Mouse (Mus musculus) left cerebral cortex, adult 2 months (tissue): ENCODE measurements around the gene Scrn2. TPM values are rescaled to one million over a fixed set of nuclear protein-coding genes. Genes with fewer than 3 reads are reported as not detected.

ENCODE experiments used
- DNase-seq, 2 experiments: peaks; one replicate each; pipeline ENCODE4 v3.0.0; 2021 to 2022; ENCODE audit warnings: low spot score in 2 of 2, mixed read lengths in 1 of 2; ENCODE audit errors: extremely low spot score in 1 of 2
- H3K27ac ChIP-seq: fragments of 200-600 bp; 2 replicates; pipeline ENCODE4 v1.8.1; 2022
- H3K4me3 ChIP-seq: fragments of 200-600 bp; 2 replicates; pipeline ENCODE4 v1.8.1; 2022
- CTCF ChIP-seq: fragments of 200-600 bp; IDR thresholded peaks from 2 replicates; pipeline ENCODE4 v1.8.1; 2022; ENCODE audit warnings: antibody characterized with exemption, mild to moderate bottlenecking, moderate library complexity
- intact Hi-C: fragments of 180-260 bp; cut with DNase I; formaldehyde crosslinking; loops from one replicate; pipeline ENCODE4 v1.15.1; 2025
- long read RNA-seq, 2 experiments: library from polyadenylated mRNA; stranded (forward); transcript quantifications; one replicate each; pipeline ENCODE4 v2.0.0; 2021; ENCODE audit warnings: borderline mapping rate in 2 of 2
- total RNA-seq, 2 experiments: library from RNA; stranded (reverse); gene quantifications; 2 replicates each; pipeline ENCODE4 v1.2.3; 2021

Gene Scrn2
- total RNA-seq = 1 to 10 TPM; 2.8 to 3.4 TPM
- long read RNA-seq, experiment 1, partial matches to known transcripts = 1 of 5 reads
- long read RNA-seq, experiment 1, other reads (novel, unspliced or antisense) = 0 of 5 reads
- long read RNA-seq, experiment 2, partial matches to known transcripts = 0 of 3 reads
- long read RNA-seq, experiment 2, other reads (novel, unspliced or antisense) = 1 of 3 reads

GRCm38 (mm10) chr11:97029686-97030417 lies at the start of gene Scrn2:
Gene Scrn2, plus strand, starts transcription at chr11:97029938.
- peak; percentile 73 to 76 for DNase-seq
- H3K4me3 ChIP-seq = peak within 1 kb of the TSS; percentile 68
- H3K27ac ChIP-seq = peak within 1 kb of the TSS; percentile 80
- intact Hi-C loops = loop anchor here (5.0 kb wide), 1 partner anchor 168 kb away; no protein-coding TSS in a partner anchor
- TF ChIP-seq CTCF = peak; percentile 90

DNA sequence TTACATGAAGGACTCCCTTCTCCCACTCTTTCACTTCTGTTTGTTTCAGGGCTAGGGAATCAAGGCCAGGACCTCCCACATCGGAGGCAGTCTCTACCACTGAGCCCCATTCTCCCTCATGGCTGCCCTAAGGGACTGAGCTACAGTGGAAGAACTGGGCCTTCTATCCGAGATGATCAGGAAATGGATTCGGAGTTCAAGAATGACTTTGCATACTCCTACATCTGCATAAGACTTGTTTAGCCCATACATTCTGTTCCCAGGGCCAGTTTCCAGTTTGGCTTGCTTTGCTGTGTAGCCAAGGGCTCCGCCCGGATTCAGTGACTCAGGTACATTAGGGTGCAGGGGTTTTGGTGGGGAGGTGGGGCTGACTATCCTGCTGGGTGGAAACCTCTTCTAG lies 49.7 kb upstream of the Scrn2 start:
- intact Hi-C loops = loop anchor here (5.0 kb wide), 1 partner anchor 167 kb away; no protein-coding TSS in a partner anchor
- Histone ChIP-seq H3K4me3 (no peak overlapping the region), H3K27ac (no peak overlapping the region)
- no peak for TF ChIP-seq CTCF
- no peak for DNase-seq

DNA sequence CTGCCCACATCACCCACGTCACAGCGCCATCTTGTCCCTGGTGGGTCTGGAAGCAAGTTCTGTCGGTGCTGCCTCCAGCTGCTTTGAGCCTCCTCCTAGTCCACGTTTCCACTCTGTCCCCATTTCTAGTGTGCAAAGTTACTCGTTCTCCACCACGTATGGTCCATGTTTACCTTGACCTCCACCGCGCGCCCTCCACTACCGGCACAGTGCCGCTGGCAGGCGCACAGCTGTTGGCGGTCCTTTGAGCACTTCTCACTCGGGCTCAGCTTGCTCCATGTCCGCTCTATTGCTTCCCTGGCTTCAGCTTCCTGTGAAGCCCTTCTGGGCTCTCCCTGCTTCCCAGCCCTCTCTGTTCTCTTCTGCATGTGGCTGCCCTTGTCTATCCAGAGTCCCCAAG lies 48.3 kb upstream of the Scrn2 start:
- no peak overlapping the region for H3K4me3 ChIP-seq
- H3K27ac ChIP-seq = no peak overlapping the region
- intact Hi-C loops = loop anchor here (5.0 kb wide), 1 partner anchor 166 kb away; no protein-coding TSS in a partner anchor
- TF ChIP-seq CTCF = no peak
- no peak for DNase-seq

GRCm38 (mm10) chr11:96982355-96982754 lies 47.4 kb upstream of the Scrn2 start:
- peak; percentile 80 to 84 for DNase-seq
- TF ChIP-seq CTCF = peak; percentile 96
- no peak overlapping the region for H3K4me3 ChIP-seq
- H3K27ac ChIP-seq = no peak overlapping the region
- intact Hi-C loops = loop anchor here (1.0 to 5.0 kb wide), 3 partner anchors 40 to 165 kb away; no protein-coding TSS in a partner anchor

- no peak for DNase-seq
- intact Hi-C loops = loop anchor here (1.0 to 5.0 kb wide), 3 partner anchors 39 to 164 kb away; no protein-coding TSS in a partner anchor
- no peak for TF ChIP-seq CTCF
- Histone ChIP-seq H3K4me3 (no peak within 1 kb of the TSS), H3K27ac (no peak within 1 kb of the TSS)
Observed at GRCm38 (mm10) chr11:96982859-96983258, 46.9 kb upstream of the Scrn2 start, which contains the start of gene Sp2. Gene Sp2, minus strand, starts transcription at chr11:96982959.

GRCm38 (mm10) chr11:96984903-96985302 lies 44.8 kb upstream of the Scrn2 start:
- no peak for TF ChIP-seq CTCF
- Histone ChIP-seq H3K27ac (no peak overlapping the region), H3K4me3 (no peak overlapping the region)
- no peak for DNase-seq
- intact Hi-C loops = loop anchor here (5.0 kb wide), 1 partner anchor 162 kb away; no protein-coding TSS in a partner anchor

DNA sequence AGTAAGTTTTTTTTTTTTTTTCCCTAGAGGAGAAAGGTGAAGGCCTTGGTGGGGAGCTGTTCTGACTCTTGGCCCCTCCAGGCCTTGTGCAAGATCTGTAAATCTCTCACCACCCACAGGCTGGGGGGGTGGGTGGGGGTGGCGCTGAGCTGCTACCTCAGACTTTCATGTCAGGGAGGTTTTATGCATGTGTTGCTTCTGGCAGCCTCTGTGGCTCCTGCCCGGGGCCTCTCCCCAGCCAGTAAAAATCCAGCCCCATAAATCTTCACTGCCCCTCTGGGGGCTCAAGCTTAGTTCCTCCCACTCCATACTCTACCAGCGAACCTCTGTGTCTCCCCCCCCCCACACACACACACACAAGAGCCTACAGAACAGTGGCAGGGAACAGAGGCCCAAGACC lies 43.3 kb upstream of the Scrn2 start:
- no peak for TF ChIP-seq CTCF
- intact Hi-C loops = no loop called here
- DNase-seq = no peak
- H3K27ac ChIP-seq = no peak overlapping the region
- no peak overlapping the region for H3K4me3 ChIP-seq

DNA sequence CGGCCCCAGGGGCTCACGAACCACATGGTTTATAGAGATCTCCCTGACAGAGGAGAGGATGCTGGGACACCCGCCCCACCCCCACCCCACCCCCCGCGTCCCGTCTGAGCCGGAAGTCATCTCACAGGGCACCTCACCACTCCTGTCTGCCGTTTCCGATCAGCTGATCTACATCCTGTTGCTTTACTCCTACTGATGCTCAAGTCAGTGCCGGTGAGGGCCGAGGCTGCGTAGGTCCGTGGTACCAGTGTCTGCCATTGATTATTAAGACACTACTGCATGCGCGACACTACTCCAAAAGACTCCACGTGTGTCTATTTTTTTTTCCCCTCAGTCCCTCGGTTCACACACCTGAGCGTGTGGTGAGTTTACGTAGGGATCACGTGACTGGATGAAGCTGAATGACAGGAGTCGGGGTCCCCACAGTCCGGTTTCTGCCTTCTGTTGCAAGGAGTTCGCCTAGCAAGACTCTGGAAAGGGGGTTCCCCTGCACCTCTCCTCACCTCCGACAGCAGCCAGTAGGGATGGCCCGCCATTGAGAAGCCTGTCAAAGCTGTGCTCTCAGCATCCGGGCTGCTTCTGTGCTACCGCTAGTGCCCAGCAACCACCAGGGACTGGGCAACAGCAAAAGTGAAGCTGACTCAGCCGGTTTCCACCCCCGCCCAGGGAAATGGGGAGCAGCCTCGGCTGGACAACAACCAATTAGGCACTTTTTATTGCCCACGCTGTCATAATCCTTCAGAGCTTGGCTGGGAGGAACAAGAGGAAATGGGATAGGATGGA lies 41.7 kb upstream of the Scrn2 start:
- Histone ChIP-seq H3K27ac (no peak overlapping the region), H3K4me3 (peak overlapping the region; percentile 28)
- peak in 1 of 2 experiments; percentile 35 for DNase-seq
- no peak; the same call in 1 of the 2 replicates for TF ChIP-seq CTCF
- intact Hi-C loops = no loop called here

DNA sequence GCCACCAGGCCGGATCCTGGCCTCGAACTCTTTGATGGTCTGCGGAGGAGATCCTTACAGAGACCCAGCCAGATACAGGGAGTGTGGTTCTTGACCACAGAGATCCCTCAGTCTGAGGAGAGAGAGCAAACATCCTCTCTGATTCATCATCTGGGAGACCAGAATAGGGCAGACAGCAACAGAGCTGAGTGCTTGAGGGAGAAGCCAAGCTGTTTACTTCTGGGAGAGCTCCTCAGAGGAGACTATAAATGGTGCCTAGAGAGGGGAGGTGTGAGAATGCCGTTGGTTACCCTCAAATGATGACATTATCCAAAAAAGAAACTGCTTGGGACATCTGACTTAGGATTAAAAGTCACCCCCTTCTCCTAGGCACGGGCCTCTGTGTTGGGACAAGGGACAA lies 38.2 kb upstream of the Scrn2 start:
- TF ChIP-seq CTCF = no peak
- no peak overlapping the region for H3K4me3 ChIP-seq
- no peak for DNase-seq
- H3K27ac ChIP-seq = no peak overlapping the region
- intact Hi-C loops = no loop called here

DNA sequence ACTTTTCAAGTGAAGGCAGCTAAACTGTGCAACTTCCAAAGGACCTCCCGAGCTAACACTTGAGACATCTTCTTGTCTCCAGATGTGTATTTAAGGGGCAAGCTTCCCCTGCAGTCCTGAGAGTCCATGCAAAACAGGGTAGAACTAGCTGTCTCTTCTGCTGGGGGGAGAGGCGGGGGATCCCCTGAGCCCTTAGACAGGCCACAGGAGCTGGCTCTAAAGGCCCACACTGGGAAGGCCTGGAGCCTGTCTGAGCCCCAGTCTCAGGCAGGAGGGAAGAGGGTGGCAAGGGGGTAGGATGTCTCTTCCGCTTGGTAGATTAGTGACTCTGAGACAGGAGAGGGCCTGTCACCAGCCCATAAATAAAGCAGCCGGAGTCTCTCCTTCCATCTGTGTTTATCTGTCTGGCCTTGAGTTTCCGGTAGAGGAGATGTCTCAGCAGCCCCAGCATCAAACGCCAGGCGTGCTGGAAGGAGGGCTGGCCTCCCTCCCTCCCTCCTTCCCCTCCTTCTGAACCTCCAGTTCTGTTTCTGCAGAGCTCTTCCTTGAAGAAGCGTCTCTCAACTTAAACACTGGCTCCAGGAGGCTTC lies 36.9 kb upstream of the Scrn2 start:
- intact Hi-C loops = no loop called here
- DNase-seq = no peak
- no peak overlapping the region for H3K4me3 ChIP-seq
- H3K27ac ChIP-seq = no peak overlapping the region
- no peak for TF ChIP-seq CTCF

DNA sequence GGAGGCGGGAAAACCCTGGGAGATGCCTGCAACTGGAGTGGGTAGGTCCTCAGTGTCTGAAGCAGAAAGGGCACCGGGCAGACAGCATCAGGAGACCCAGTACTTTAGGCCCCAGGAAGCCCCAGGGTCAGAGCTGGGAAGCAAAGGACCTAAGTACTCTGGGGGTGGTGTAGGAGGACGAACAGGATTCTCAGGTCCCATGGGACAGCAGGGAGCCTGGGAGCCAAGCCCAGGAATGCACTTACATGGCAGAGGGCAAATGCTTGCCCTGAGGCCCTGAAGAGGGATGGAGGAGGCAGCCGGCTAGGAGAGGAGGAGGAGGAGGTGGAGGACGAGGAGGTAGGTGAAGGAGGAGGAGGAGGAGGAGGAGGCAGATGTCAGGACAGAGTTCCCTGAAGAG lies 34.7 kb upstream of the Scrn2 start:
- Histone ChIP-seq H3K27ac (no peak overlapping the region), H3K4me3 (no peak overlapping the region)
- intact Hi-C loops = no loop called here
- DNase-seq = no peak
- TF ChIP-seq CTCF = no peak
